Mouse (Mus musculus): Measurements from ENCODE around the gene Olfr1361.

DNA sequence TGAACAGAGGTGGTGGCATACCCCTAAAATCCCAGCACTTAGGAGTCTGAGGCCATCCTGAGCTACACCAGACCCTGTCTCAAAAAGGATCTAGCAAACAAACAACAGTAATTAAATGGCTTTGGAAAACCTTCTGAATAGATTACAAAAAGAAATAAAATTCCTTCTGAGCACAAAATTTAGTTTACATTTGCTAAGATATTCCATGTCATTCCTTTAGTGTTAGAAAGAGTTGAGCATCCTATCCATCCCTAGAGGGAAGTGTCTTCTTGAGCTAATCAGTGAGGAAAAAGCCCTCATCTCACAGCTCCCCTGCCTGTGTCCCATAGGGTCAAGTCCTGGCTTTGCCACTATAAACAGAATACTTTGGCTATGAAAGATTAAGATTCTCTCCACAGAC is 34.6 kb upstream of the Olfr1361 start, which contains the start of gene Olfr1359:
- TF ChIP-seq CTCF (IDR thresholded peaks at IDR 0.05; ENCODE audit: low read depth): no peak
- TF ChIP-seq EP300 (IDR thresholded peaks at IDR 0.05; ENCODE audit: low read depth): no peak
